Mouse (Mus musculus) heart, adult 2 months (tissue): ENCODE data around the gene 4930548H24Rik. TPM values are rescaled to one million over a fixed set of nuclear protein-coding genes. Genes with fewer than 3 reads are reported as not detected.

ENCODE experiments used
- DNase-seq, 2 experiments: peaks; one replicate each; pipeline ENCODE4 v3.0.0; 2021
- H3K27ac ChIP-seq: fragments of 200-600 bp; 2 replicates; pipeline ENCODE4 v1.8.1; 2022
- H3K27me3 ChIP-seq: fragments of 200-500 bp; 2 replicates; pipeline ENCODE4 v1.6.1; 2012; ENCODE audit warnings: mild to moderate bottlenecking, low read length, inconsistent platforms, mixed read lengths; ENCODE audit not compliant: control insufficient read depth, insufficient read depth
- H3K36me3 ChIP-seq: fragments of 200-500 bp; 2 replicates; pipeline ENCODE4 v1.6.1; 2012; ENCODE audit warnings: low read length, inconsistent platforms; ENCODE audit not compliant: control insufficient read depth, insufficient read depth
- H3K4me1 ChIP-seq: fragments of 200-500 bp; 2 replicates; pipeline ENCODE4 v1.6.1; 2011; ENCODE audit warnings: low read length; ENCODE audit not compliant: control insufficient read depth, insufficient read depth
- H3K4me3 ChIP-seq: fragments of 200-600 bp; 2 replicates; pipeline ENCODE4 v1.8.1; 2022
- H3K79me2 ChIP-seq: fragments of 200-500 bp; replicated peaks from 2 replicates; pipeline ENCODE4 v1.6.1; 2012; ENCODE audit warnings: mild to moderate bottlenecking, inconsistent platforms, low read length, moderate library complexity, mixed read lengths; ENCODE audit not compliant: control insufficient read depth, insufficient read depth
- H3K9ac ChIP-seq: fragments of 200-500 bp; 2 replicates; pipeline ENCODE4 v1.6.1; 2012; ENCODE audit warnings: low read depth, mild to moderate bottlenecking, control low read depth, inconsistent platforms, low read length, mixed read lengths
- CTCF ChIP-seq: fragments of 200-600 bp; IDR thresholded peaks from 2 replicates; pipeline ENCODE4 v1.8.1; 2022; ENCODE audit warnings: antibody characterized with exemption, mild to moderate bottlenecking, moderate library complexity
- EP300 ChIP-seq: fragments of 200-500 bp; IDR thresholded peaks from 2 replicates; pipeline ENCODE4 v1.6.1; 2011; ENCODE audit warnings: low read depth, low read length, control low read depth; ENCODE audit not compliant: insufficient read depth
- POLR2A ChIP-seq: fragments of 200-500 bp; IDR thresholded peaks from 2 replicates; pipeline ENCODE4 v1.6.1; 2011; ENCODE audit warnings: mild to moderate bottlenecking, low read depth, low read length, control low read depth; ENCODE audit not compliant: insufficient read depth
- WGBS: fragments of 180-500 bp; shearing (Covaris S2); methylation state at CpG from one replicate; pipeline ENCODE4 v1.1.7; 2018; 5-methylcytosine and 5-hydroxymethylcytosine counted together
- intact Hi-C: fragments of 180-260 bp; cut with DNase I; formaldehyde crosslinking; loops from one replicate; pipeline ENCODE4 v1.15.1; 2025
- polyA plus RNA-seq: library from polyadenylated mRNA; depleted of rRNA; stranded (reverse); fragments of >200 nt; gene quantifications from 2 replicates; pipeline ENCODE4 v1.2.3, GENCODE M21; 2012
- total RNA-seq, 2 experiments: library from RNA; stranded (reverse); gene quantifications; 2 replicates each; pipeline ENCODE4 v1.2.3; 2021

4930548H24Rik gene
- total and polyA plus RNA-seq, 3 experiments, result not detected

GRCm38 (mm10) chr5:31492031-31492430 lies 6.5 kb downstream of the 4930548H24Rik start:
- no peak overlapping the region for H3K27ac ChIP-seq
- H3K9ac ChIP-seq, result no peak overlapping the region
- no peaks in the 10 kb centered on the region for H3K27me3 ChIP-seq
- H3K79me2 ChIP-seq, result no peaks in the 10 kb centered on the region
- intact Hi-C loops, result no loop called here
- no peaks in the 10 kb centered on the region for H3K36me3 ChIP-seq
- no peak for DNase-seq
- TF ChIP-seq POLR2A, result no peak
- TF ChIP-seq EP300, result no peak
- no peak for TF ChIP-seq CTCF
- no peaks in the 10 kb centered on the region for H3K4me1 ChIP-seq
- H3K4me3 ChIP-seq, result no peak overlapping the region
- 45% methylated on average over 1 of the region's 1 CpGs for WGBS

- TF ChIP-seq CTCF, result no peak
- TF ChIP-seq EP300, result no peak
- TF ChIP-seq POLR2A, result peak; percentile 43; the same call in 1 of the 2 replicates
- under 1% methylated on average over 49 of the region's 49 CpGs for WGBS
- no peaks in the 10 kb centered on the region for H3K4me1 ChIP-seq
Observed at GRCm38 (mm10) chr5:31494513-31495297, 9.2 kb downstream of the 4930548H24Rik start, which contains the start of gene Gpn1. Gene Gpn1 (plus strand): TSS chr5:31494741.

GRCm38 (mm10) chr5:31504843-31505242 lies 19.3 kb downstream of the 4930548H24Rik start:
- Histone ChIP-seq H3K27me3 (no peaks in the 10 kb centered on the region), H3K9ac (no peak overlapping the region), H3K79me2 (no peaks in the 10 kb centered on the region), H3K36me3 (peaks cover 3% of the 10 kb centered on the region), H3K4me1 (peaks cover 1% of the 10 kb centered on the region; the same call in 1 of the 2 replicates), H3K4me3 (no peak overlapping the region), H3K27ac (no peak overlapping the region)
- intact Hi-C loops, result no loop called here
- 93% methylated on average over 10 of the region's 10 CpGs for WGBS
- no peak for DNase-seq
- TF ChIP-seq POLR2A (no peak), CTCF (no peak), EP300 (no peak)

More at GRCm38 (mm10) chr5:31494513-31495297, 9.2 kb downstream of the 4930548H24Rik start, which contains the start of gene Gpn1:
- Histone ChIP-seq H3K27me3 (no peaks in the 10 kb centered on the region), H3K4me3 (peak within 1 kb of the TSS; percentile 73), H3K79me2 (no peaks in the 10 kb centered on the region), H3K9ac (peak within 1 kb of the TSS; percentile 71), H3K36me3 (no peaks in the 10 kb centered on the region; the same call in 1 of the 2 replicates), H3K27ac (peak within 1 kb of the TSS; percentile 26; the same call in 1 of the 2 replicates)
- peak; percentile 87 to 92 for DNase-seq
- intact Hi-C loops, result loop anchor here (2.0 kb wide), 2 partner anchors 32 to 42 kb away; partner anchors contain the start of genes Slc4a1ap, Supt7l and Zfp512

- no peaks in the 10 kb centered on the region for H3K79me2 ChIP-seq
- intact Hi-C loops, result no loop called here
- no peak overlapping the region for H3K4me3 ChIP-seq
- H3K4me1 ChIP-seq, result no peaks in the 10 kb centered on the region
- H3K36me3 ChIP-seq, result no peaks in the 10 kb centered on the region; the same call in 1 of the 2 replicates
- no peaks in the 10 kb centered on the region for H3K27me3 ChIP-seq
- DNase-seq, result no peak
- 63% methylated on average over 1 of the region's 1 CpGs for WGBS
- no peak for TF ChIP-seq POLR2A
- no peak for TF ChIP-seq CTCF
- no peak for TF ChIP-seq EP300
- H3K9ac ChIP-seq, result no peak overlapping the region
- no peak overlapping the region for H3K27ac ChIP-seq
Observed at GRCm38 (mm10) chr5:31512481-31512880, 26.9 kb downstream of the 4930548H24Rik start.

GRCm38 (mm10) chr5:31520556-31520955 lies 35.0 kb downstream of the 4930548H24Rik start:
- 81% methylated on average over 6 of the region's 6 CpGs for WGBS

More at GRCm38 (mm10) chr5:31520556-31520955, 35.0 kb downstream of the 4930548H24Rik start:
- no peaks in the 10 kb centered on the region for H3K36me3 ChIP-seq
- H3K27ac ChIP-seq, result no peak overlapping the region
- intact Hi-C loops, result no loop called here
- no peaks in the 10 kb centered on the region for H3K79me2 ChIP-seq
- H3K4me3 ChIP-seq, result no peak overlapping the region
- DNase-seq, result no peak
- no peaks in the 10 kb centered on the region for H3K27me3 ChIP-seq
- TF ChIP-seq EP300 (no peak), POLR2A (no peak), CTCF (no peak)
- no peaks in the 10 kb centered on the region for H3K4me1 ChIP-seq
- no peak overlapping the region for H3K9ac ChIP-seq
